Mouse (Mus musculus): ENCODE results near the gene Zc3h14. TPM values are rescaled to one million over a fixed set of nuclear protein-coding genes. Genes with fewer than 3 reads are reported as not detected.

The Zc3h14 gene
- polyA plus RNA-seq, 1 experiment from 2014 or later = 65.6 TPM

GRCm38 (mm10) chr12:98720628-98721027 is 26.1 kb upstream of the Zc3h14 start:
- 42% methylated on average over 3 of the region's 3 CpGs for WGBS
- Histone ChIP-seq H3K4me3 (ENCODE audit: low read length) (no peak overlapping the region), H3K27ac (ENCODE audit: low read length) (no peak overlapping the region)

DNA sequence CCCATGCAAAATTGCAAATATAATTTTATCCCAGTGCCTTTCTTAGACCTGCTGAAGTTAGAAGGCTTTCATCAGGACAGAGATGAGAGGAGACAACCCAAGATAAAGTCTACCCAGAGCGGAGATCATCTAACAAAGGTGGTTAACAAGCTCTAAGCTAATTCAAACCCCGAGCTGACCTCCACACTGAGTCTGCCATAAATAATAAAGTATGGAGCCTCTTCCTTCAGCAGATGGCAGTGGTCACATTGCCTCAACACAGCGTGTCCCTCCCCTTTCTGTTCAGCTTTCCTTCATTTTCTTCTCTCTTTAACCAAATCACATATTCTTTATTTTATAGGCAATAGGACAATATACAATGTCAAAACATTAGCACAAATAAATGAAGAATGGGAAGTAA is 25.7 kb upstream of the Zc3h14 start:
- H3K36me3 ChIP-seq (ENCODE audit: control insufficient read depth, insufficient read depth, low read length) = 0 out of 2 replicates have a peak, but pooled peaks cover 3% of the 10 kb centered on the region
- H3K4me1 ChIP-seq (ENCODE audit: control insufficient read depth, insufficient read depth, low read length) = peaks cover 4% of the 10 kb centered on the region
- WGBS = 57% methylated on average over 3 of the region's 3 CpGs
- no peak for ATAC-seq
- H3K27me3 ChIP-seq (replicated peaks; ENCODE audit: control insufficient read depth, insufficient read depth, low read length) = no peaks in the 10 kb centered on the region
- 0 out of 2 replicates have a peak, but pooled peaks cover 3% of the 10 kb centered on the region for H3K9me3 ChIP-seq (ENCODE audit: control insufficient read depth, low read length)
- H3K27ac ChIP-seq (ENCODE audit: low read length) = no peak overlapping the region
- no peak overlapping the region for H3K9ac ChIP-seq (ENCODE audit: low read depth, low read length)
- no peak overlapping the region for H3K4me3 ChIP-seq (ENCODE audit: low read length)
- no peak overlapping the region for H3K4me2 ChIP-seq (ENCODE audit: low read depth, low read length)

More at GRCm38 (mm10) chr12:98720628-98721027, 26.1 kb upstream of the Zc3h14 start:
- H3K27me3 ChIP-seq (replicated peaks; ENCODE audit: control insufficient read depth, insufficient read depth, low read length) = no peaks in the 10 kb centered on the region
- 0 out of 2 replicates have a peak, but pooled peaks cover 3% of the 10 kb centered on the region for H3K9me3 ChIP-seq (ENCODE audit: control insufficient read depth, low read length)
- 0 out of 2 replicates have a peak, but pooled peaks have one; percentile 50 for ATAC-seq
- 0 out of 2 replicates have a peak, but pooled peaks cover 3% of the 10 kb centered on the region for H3K36me3 ChIP-seq (ENCODE audit: control insufficient read depth, insufficient read depth, low read length)
- H3K9ac ChIP-seq (ENCODE audit: low read depth, low read length) = no peak overlapping the region
- no peak overlapping the region for H3K4me2 ChIP-seq (ENCODE audit: low read depth, low read length)
- H3K4me1 ChIP-seq (ENCODE audit: control insufficient read depth, insufficient read depth, low read length) = peaks cover 4% of the 10 kb centered on the region

DNA sequence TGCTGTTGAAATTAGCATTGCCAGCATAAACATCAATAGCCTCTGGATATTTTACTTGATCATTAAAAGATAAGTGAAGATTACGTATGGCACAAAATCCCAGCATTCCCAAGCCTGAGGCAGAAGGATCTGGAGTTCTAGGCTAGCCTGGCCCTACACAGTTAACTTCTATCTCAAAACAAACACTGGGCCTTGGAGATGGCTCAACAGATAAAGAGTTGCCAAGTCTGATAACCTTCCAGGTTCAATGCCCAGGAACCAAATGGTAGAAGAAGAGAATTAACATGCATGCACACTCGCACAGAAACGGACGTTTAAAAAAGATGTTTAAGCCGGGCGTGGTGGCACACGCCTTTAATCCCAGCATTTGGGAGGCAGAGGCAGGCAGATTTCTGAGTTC is 22.5 kb upstream of the Zc3h14 start:
- Histone ChIP-seq H3K4me2 (ENCODE audit: low read depth, low read length) (no peak overlapping the region), H3K27ac (ENCODE audit: low read length) (no peak overlapping the region), H3K27me3 (replicated peaks; ENCODE audit: control insufficient read depth, insufficient read depth, low read length) (no peaks in the 10 kb centered on the region), H3K9me3 (ENCODE audit: control insufficient read depth, low read length) (0 out of 2 replicates have a peak, but pooled peaks cover 3% of the 10 kb centered on the region), H3K4me3 (ENCODE audit: low read length) (no peak overlapping the region), H3K4me1 (ENCODE audit: control insufficient read depth, insufficient read depth, low read length) (peaks cover 8% of the 10 kb centered on the region), H3K9ac (ENCODE audit: low read depth, low read length) (no peak overlapping the region), H3K36me3 (ENCODE audit: control insufficient read depth, insufficient read depth, low read length) (0 out of 2 replicates have a peak, but pooled peaks cover 3% of the 10 kb centered on the region)
- 95% methylated on average over 7 of the region's 7 CpGs for WGBS
- ATAC-seq = no peak

GRCm38 (mm10) chr12:98724976-98725375 is 21.8 kb upstream of the Zc3h14 start:
- Histone ChIP-seq H3K27ac (ENCODE audit: low read length) (no peak overlapping the region), H3K27me3 (replicated peaks; ENCODE audit: control insufficient read depth, insufficient read depth, low read length) (no peaks in the 10 kb centered on the region), H3K9me3 (ENCODE audit: control insufficient read depth, low read length) (0 out of 2 replicates have a peak, but pooled peaks cover 3% of the 10 kb centered on the region), H3K4me3 (ENCODE audit: low read length) (no peak overlapping the region), H3K9ac (ENCODE audit: low read depth, low read length) (no peak overlapping the region), H3K4me1 (ENCODE audit: control insufficient read depth, insufficient read depth, low read length) (peaks cover 8% of the 10 kb centered on the region), H3K4me2 (ENCODE audit: low read depth, low read length) (no peak overlapping the region), H3K36me3 (ENCODE audit: control insufficient read depth, insufficient read depth, low read length) (0 out of 2 replicates have a peak, but pooled peaks cover 3% of the 10 kb centered on the region)
- 47% methylated on average over 5 of the region's 5 CpGs for WGBS
- peak; percentile 47; the same call in 1 of the 2 replicates for ATAC-seq

- Histone ChIP-seq H3K27me3 (replicated peaks; ENCODE audit: control insufficient read depth, insufficient read depth, low read length) (no peaks in the 10 kb centered on the region), H3K4me1 (ENCODE audit: control insufficient read depth, insufficient read depth, low read length) (peaks cover 4% of the 10 kb centered on the region), H3K9ac (ENCODE audit: low read depth, low read length) (no peak overlapping the region), H3K36me3 (ENCODE audit: control insufficient read depth, insufficient read depth, low read length) (0 out of 2 replicates have a peak, but pooled peaks cover 3% of the 10 kb centered on the region), H3K27ac (ENCODE audit: low read length) (0 out of 2 replicates have a peak overlapping the region, but pooled peaks have one; percentile 9), H3K4me2 (ENCODE audit: low read depth, low read length) (no peak overlapping the region), H3K4me3 (ENCODE audit: low read length) (no peak overlapping the region), H3K9me3 (ENCODE audit: control insufficient read depth, low read length) (0 out of 2 replicates have a peak, but pooled peaks cover 3% of the 10 kb centered on the region)
- ATAC-seq = peak; percentile 56
- 80% methylated on average over 7 of the region's 7 CpGs for WGBS
Measured at GRCm38 (mm10) chr12:98726078-98726477, 20.7 kb upstream of the Zc3h14 start.

GRCm38 (mm10) chr12:98727186-98727585 is 19.6 kb upstream of the Zc3h14 start:
- Histone ChIP-seq H3K9me3 (ENCODE audit: control insufficient read depth, low read length) (0 out of 2 replicates have a peak, but pooled peaks cover 3% of the 10 kb centered on the region), H3K27me3 (replicated peaks; ENCODE audit: control insufficient read depth, insufficient read depth, low read length) (no peaks in the 10 kb centered on the region), H3K27ac (ENCODE audit: low read length) (no peak overlapping the region), H3K4me3 (ENCODE audit: low read length) (no peak overlapping the region), H3K9ac (ENCODE audit: low read depth, low read length) (no peak overlapping the region), H3K4me2 (ENCODE audit: low read depth, low read length) (no peak overlapping the region), H3K4me1 (ENCODE audit: control insufficient read depth, insufficient read depth, low read length) (peaks cover 4% of the 10 kb centered on the region), H3K36me3 (ENCODE audit: control insufficient read depth, insufficient read depth, low read length) (0 out of 2 replicates have a peak, but pooled peaks cover 3% of the 10 kb centered on the region)
- ATAC-seq = no peak
- 75% methylated on average over 7 of the region's 7 CpGs for WGBS

- 86% methylated on average over 11 of the region's 11 CpGs for WGBS
- peaks cover 17% of the 10 kb centered on the region for H3K4me1 ChIP-seq (ENCODE audit: control insufficient read depth, insufficient read depth, low read length)
- H3K4me3 ChIP-seq (ENCODE audit: low read length) = no peak overlapping the region
- H3K27me3 ChIP-seq (replicated peaks; ENCODE audit: control insufficient read depth, insufficient read depth, low read length) = no peaks in the 10 kb centered on the region
- no peak overlapping the region for H3K27ac ChIP-seq (ENCODE audit: low read length)
- ATAC-seq = no peak
- H3K4me2 ChIP-seq (ENCODE audit: low read depth, low read length) = no peak overlapping the region
- H3K9me3 ChIP-seq (ENCODE audit: control insufficient read depth, low read length) = no peaks in the 10 kb centered on the region
- H3K36me3 ChIP-seq (ENCODE audit: control insufficient read depth, insufficient read depth, low read length) = no peaks in the 10 kb centered on the region
- no peak overlapping the region for H3K9ac ChIP-seq (ENCODE audit: low read depth, low read length)
Measured at GRCm38 (mm10) chr12:98730682-98731081, 16.1 kb upstream of the Zc3h14 start.

DNA sequence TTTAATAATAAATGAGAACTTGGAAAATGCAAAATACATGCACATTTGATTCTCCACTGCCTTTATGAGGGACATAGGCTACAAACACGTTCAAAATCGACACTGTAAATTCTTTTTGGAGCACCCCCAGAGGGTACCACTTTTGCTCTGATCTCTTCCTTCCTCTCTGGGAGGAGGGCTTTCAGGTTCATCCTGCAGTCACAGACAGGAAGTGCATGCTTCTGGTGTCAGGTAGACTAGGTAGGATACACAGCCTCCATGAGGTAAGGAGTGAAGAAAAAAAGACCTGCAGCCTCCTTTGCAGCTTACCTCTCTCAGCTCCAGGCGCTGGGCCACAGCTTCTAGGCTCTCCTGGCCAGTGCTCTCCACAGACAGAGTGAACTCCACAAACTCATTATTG is 13.6 kb upstream of the Zc3h14 start:
- Histone ChIP-seq H3K27ac (ENCODE audit: low read length) (no peak overlapping the region), H3K9ac (ENCODE audit: low read depth, low read length) (peak overlapping the region; percentile 36; the same call in 1 of the 2 replicates), H3K9me3 (ENCODE audit: control insufficient read depth, low read length) (no peaks in the 10 kb centered on the region), H3K4me1 (ENCODE audit: control insufficient read depth, insufficient read depth, low read length) (peaks cover 17% of the 10 kb centered on the region), H3K36me3 (ENCODE audit: control insufficient read depth, insufficient read depth, low read length) (no peaks in the 10 kb centered on the region), H3K27me3 (replicated peaks; ENCODE audit: control insufficient read depth, insufficient read depth, low read length) (no peaks in the 10 kb centered on the region), H3K4me3 (ENCODE audit: low read length) (peak overlapping the region; percentile 69; the same call in 1 of the 2 replicates), H3K4me2 (ENCODE audit: low read depth, low read length) (peak overlapping the region; percentile 69)
- no peak for ATAC-seq
- WGBS = 75% methylated on average over 3 of the region's 3 CpGs

DNA sequence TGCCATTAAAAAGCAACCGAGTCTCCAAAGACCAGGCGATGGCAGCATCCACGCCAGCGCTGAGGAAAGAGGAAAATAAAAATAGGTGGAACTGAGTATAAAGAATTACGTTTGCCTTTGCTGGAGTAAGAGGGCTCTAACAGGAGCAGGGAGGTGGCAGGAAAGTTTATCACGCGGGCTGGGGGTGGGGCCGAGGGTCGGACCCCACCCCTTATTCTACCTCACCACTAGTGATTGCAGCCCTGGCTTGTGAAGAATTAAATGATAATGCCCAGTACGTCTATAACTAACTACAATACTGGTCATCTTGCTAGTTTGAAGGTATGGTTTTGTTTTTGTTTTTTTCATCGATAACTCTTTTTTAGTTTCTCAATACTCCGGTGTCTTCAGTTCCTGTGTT is 13.0 kb upstream of the Zc3h14 start:
- Histone ChIP-seq H3K27me3 (replicated peaks; ENCODE audit: control insufficient read depth, insufficient read depth, low read length) (no peaks in the 10 kb centered on the region), H3K27ac (ENCODE audit: low read length) (no peak overlapping the region), H3K4me2 (ENCODE audit: low read depth, low read length) (peak overlapping the region; percentile 69), H3K4me1 (ENCODE audit: control insufficient read depth, insufficient read depth, low read length) (peaks cover 19% of the 10 kb centered on the region), H3K36me3 (ENCODE audit: control insufficient read depth, insufficient read depth, low read length) (no peaks in the 10 kb centered on the region), H3K9ac (ENCODE audit: low read depth, low read length) (peak overlapping the region; percentile 69; the same call in 1 of the 2 replicates), H3K4me3 (ENCODE audit: low read length) (peak overlapping the region; percentile 69), H3K9me3 (ENCODE audit: control insufficient read depth, low read length) (no peaks in the 10 kb centered on the region)
- no peak for ATAC-seq
- WGBS = 14% methylated on average over 12 of the region's 12 CpGs

All from intestine, embryonic 16.5 days (tissue).